Mouse (Mus musculus): ENCODE data around the gene Fam3b. TPM values are rescaled to one million over a fixed set of nuclear protein-coding genes. Genes with fewer than 3 reads are reported as not detected.

Gene Fam3b
- polyA plus RNA-seq (2015; fragmentation: Illumina TruSeq; extraction: RNeasy Lipid Tissue Mini Kit (QIAGEN cat#74804); ENCODE audit: insufficient read depth, low replicate concordance), result not detected

GRCm38 (mm10) chr16:97514099-97514940 lies at the start of gene Fam3b:
Fam3b (minus strand) TSS chr16:97514816.

GRCm38 (mm10) chr16:97462481-97463181 lies 52.0 kb downstream of the Fam3b start, which contains the start of gene Mx1:
Mx1 (minus strand) TSS chr16:97462907.

Other genes starting within 250 kb of the Fam3b start
- 7.1 TPM for gene Bace2, start 158.1 kb downstream of the Fam3b start, polyA plus RNA-seq (2015; fragmentation: Illumina TruSeq; extraction: RNeasy Lipid Tissue Mini Kit (QIAGEN cat#74804); ENCODE audit: insufficient read depth, low replicate concordance)
- gene Mx1, start 51.9 kb downstream of the Fam3b start, polyA plus RNA-seq (2015; fragmentation: Illumina TruSeq; extraction: RNeasy Lipid Tissue Mini Kit (QIAGEN cat#74804); ENCODE audit: insufficient read depth, low replicate concordance), result 21.6 TPM
- not detected for gene Tmprss2, start 96.4 kb upstream of the Fam3b start, polyA plus RNA-seq (2015; fragmentation: Illumina TruSeq; extraction: RNeasy Lipid Tissue Mini Kit (QIAGEN cat#74804); ENCODE audit: insufficient read depth, low replicate concordance)
- gene Ripk4, start 249.0 kb upstream of the Fam3b start, polyA plus RNA-seq (2015; fragmentation: Illumina TruSeq; extraction: RNeasy Lipid Tissue Mini Kit (QIAGEN cat#74804); ENCODE audit: insufficient read depth, low replicate concordance), result 0.22 TPM